Mouse (Mus musculus) heart, adult 2 months (tissue): ENCODE results near the gene Lrrc49.

Source experiments
- CTCF ChIP-seq: fragments of 200-600 bp; IDR thresholded peaks from 2 replicates; pipeline ENCODE4 v1.8.1; 2022; ENCODE audit warnings: antibody characterized with exemption, mild to moderate bottlenecking, moderate library complexity
- EP300 ChIP-seq: fragments of 200-500 bp; IDR thresholded peaks from 2 replicates; pipeline ENCODE4 v1.6.1; 2011; ENCODE audit warnings: low read depth, low read length, control low read depth; ENCODE audit not compliant: insufficient read depth
- POLR2A ChIP-seq: fragments of 200-500 bp; IDR thresholded peaks from 2 replicates; pipeline ENCODE4 v1.6.1; 2011; ENCODE audit warnings: mild to moderate bottlenecking, low read depth, low read length, control low read depth; ENCODE audit not compliant: insufficient read depth

DNA sequence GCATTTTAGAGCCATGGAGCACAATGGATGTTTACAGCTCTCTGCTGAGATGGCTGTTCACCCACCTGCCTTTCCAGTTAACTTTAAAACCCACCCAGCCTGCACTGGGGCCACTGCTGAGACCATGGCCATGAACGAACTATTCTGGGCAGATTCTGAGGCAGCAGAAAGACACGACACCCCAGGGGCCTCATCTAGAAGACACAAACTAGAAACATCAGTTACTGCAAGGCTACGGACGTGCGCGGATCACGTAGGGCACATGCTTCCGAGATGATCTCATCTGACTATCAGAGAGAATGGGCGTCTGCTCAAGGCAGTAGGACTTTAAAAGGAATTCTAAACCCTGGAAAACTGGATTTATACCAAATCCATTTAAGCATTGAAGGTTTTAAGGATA is 71.0 kb downstream of the Lrrc49 start:
- TF ChIP-seq CTCF (no peak), EP300 (no peak), POLR2A (0 out of 2 replicates have a peak, but pooled peaks have one; percentile 20)
